Mouse (Mus musculus): Measurements from ENCODE around the gene Lsm6.

- no peak for TF ChIP-seq GATA1 (IDR thresholded peaks at IDR 0.05; ENCODE audit: borderline replicate concordance, low read length)
- TF ChIP-seq FLI1 (IDR thresholded peaks at IDR 0.05; ENCODE audit: low read length), result no peak
These were observed 50.4 kb downstream of the Lsm6 start for GRCm38 (mm10) chr8:78770584-78770983.

Measured in megakaryocyte, embryonic 14.5 days (primary cell).